Mouse (Mus musculus) intestine, postnatal 0 days (tissue): ENCODE results near the gene Myo9a. TPM values are rescaled to one million over a fixed set of nuclear protein-coding genes. Genes with fewer than 3 reads are reported as not detected.
A peak's percentile ranks its signal among the peaks of the same experiment; 100 is the strongest.

Experiments used
- ATAC-seq: fragments of 200-750 bp; cut with Nextera tagmentation; 2 replicates; pipeline ENCODE4 v1.8.0; 2017; ENCODE audit warnings: mild to moderate bottlenecking, moderate TSS enrichment, moderate library complexity
- H3K27ac ChIP-seq: fragments of 300-500 bp; sonication (generic); 2 replicates; pipeline ENCODE4 v1.5.1; 2014; ENCODE audit warnings: mild to moderate bottlenecking, low read depth, low read length, moderate library complexity
- H3K27me3 ChIP-seq: fragments of 300-500 bp; sonication (generic); replicated peaks from 2 replicates; pipeline ENCODE4 v1.6.1; 2014; ENCODE audit warnings: low read length, mixed read lengths; ENCODE audit not compliant: control insufficient read depth, insufficient read depth
- H3K36me3 ChIP-seq: fragments of 300-500 bp; sonication (generic); 2 replicates; pipeline ENCODE4 v1.6.1; 2014; ENCODE audit warnings: mild to moderate bottlenecking, moderate library complexity; ENCODE audit not compliant: control insufficient read depth, insufficient read depth
- H3K4me1 ChIP-seq: fragments of 300-500 bp; sonication (generic); replicated peaks from 2 replicates; pipeline ENCODE4 v1.6.1; 2014; ENCODE audit warnings: antibody characterized with exemption, low read length, mixed read lengths; ENCODE audit not compliant: control insufficient read depth, insufficient read depth
- H3K4me2 ChIP-seq: fragments of 300-500 bp; sonication (generic); replicated peaks from 2 replicates; pipeline ENCODE4 v1.6.1; 2014; ENCODE audit warnings: low read depth, mild to moderate bottlenecking, moderate library complexity
- H3K4me3 ChIP-seq: fragments of 300-500 bp; sonication (generic); 2 replicates; pipeline ENCODE4 v1.5.1; 2014; ENCODE audit warnings: low read depth, low read length
- H3K9ac ChIP-seq: fragments of 300-500 bp; sonication (generic); 2 replicates; pipeline ENCODE4 v1.6.1; 2014; ENCODE audit warnings: mild to moderate bottlenecking, low read depth, low read length
- H3K9me3 ChIP-seq: fragments of 300-500 bp; sonication (generic); 2 replicates; pipeline ENCODE4 v1.6.1; 2016; ENCODE audit warnings: mixed run types; ENCODE audit not compliant: control insufficient read depth
- CTCF ChIP-seq: sonication (generic); IDR thresholded peaks from 2 replicates; pipeline ENCODE4 v1.5.1; 2016; ENCODE audit warnings: low read depth, mild to moderate bottlenecking, control low read depth, antibody characterized with exemption, moderate library complexity
- WGBS: fragments of 180-500 bp; shearing (Covaris S2); extraction: QIAGEN DNeasy Blood & Tissue Kit; methylation state at CpG from one replicate; pipeline ENCODE4 v1.1.7; 2014; 5-methylcytosine and 5-hydroxymethylcytosine counted together
- polyA plus RNA-seq: library from polyadenylated mRNA; unstranded; fragments of >200 nt; fragmentation: Nextera tagmentation; extraction: Ambion mirVana; gene quantifications from 2 replicates; pipeline ENCODE4 v1.2.1, GENCODE M21; 2015

Gene Myo9a
- 12.2 and 14.4 TPM in 2 replicates for polyA plus RNA-seq

DNA sequence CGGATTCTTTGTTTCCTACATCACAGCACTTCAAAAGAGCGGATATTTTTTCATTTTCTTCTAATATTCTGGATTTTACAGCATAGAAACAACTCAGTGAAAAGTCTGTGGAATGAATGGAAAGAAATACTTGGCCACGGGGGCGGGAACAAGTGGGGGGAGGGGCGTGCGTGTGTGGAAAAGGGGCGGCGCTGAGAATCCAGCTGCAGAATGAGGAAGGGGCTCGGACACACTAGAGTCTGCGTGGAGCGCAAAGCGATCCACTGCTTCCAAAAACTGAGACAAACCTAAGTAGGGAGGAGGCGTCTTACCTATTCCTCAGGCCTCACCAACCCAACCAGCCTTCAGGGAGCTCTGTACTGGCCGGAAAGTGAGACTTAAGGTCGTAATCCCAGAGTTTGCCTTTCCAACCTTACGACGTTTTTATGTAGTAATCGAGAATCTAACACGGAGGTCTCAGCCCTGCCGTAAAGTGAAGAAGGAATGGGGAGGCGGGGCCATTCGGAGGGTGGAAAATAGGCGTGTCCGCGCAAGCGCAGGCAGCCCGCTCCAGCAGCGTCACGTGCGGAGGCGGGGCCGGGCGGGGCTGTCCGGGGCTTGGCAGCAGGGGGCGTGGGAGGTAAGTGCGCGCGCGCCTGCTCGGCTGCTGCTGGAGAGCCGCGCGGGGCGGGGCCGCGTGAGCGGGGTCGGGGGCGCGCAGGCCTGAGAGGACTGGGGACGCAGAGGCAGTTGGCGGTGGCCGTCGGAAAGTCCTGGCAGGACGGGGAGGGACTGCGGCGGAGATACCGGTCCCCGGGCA is at the start of gene Myo9a, which contains the start of gene Senp8:
Myo9a (plus strand) TSS at position 630 of the 799 bp plus-strand sequence.
Senp8 (minus strand) TSS at position 444 of the 799 bp plus-strand sequence.
- no peaks in the 10 kb centered on the region; the same call in 1 of the 2 replicates for H3K36me3 ChIP-seq
- no peaks in the 10 kb centered on the region for H3K27me3 ChIP-seq
- no peaks in the 10 kb centered on the region for H3K9me3 ChIP-seq
- H3K4me3 ChIP-seq: peak within 1 kb of the TSS; percentile 92
- H3K9ac ChIP-seq: peak within 1 kb of the TSS; percentile 80
- peak; percentile 95 for ATAC-seq
- peak within 1 kb of the TSS; percentile 85 for H3K27ac ChIP-seq
- under 1% methylated on average over 59 of the region's 59 CpGs for WGBS
- peak within 1 kb of the TSS; percentile 85 for H3K4me2 ChIP-seq
- TF ChIP-seq CTCF: peak; percentile 55
- H3K4me1 ChIP-seq: 0 out of 2 replicates have a peak, but pooled peaks cover 3% of the 10 kb centered on the region

DNA sequence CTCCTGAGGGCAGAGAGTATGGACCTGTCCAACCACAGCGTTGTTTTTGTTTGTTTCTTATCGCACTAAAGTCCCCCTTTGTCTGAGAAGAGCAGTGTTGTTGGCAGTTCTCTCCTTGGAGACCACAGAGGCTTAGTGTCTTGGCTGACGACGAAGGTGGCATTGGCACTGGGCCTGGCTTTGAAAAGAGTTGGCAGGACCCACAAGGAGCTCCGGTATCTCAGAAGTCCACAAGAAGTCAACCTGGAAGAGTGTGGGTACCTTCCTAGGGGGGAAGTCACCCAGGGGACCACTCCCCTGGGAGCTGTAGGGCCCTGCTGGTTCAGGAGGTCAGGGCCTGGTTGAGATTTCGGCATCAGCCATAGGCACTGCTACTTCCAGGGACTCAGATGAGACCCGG is 49.6 kb upstream of the Myo9a start:
- Histone ChIP-seq H3K4me1 (no peaks in the 10 kb centered on the region), H3K9me3 (no peaks in the 10 kb centered on the region), H3K27ac (no peak overlapping the region), H3K4me2 (no peak overlapping the region), H3K9ac (no peak overlapping the region), H3K4me3 (no peak overlapping the region), H3K36me3 (no peaks in the 10 kb centered on the region), H3K27me3 (no peaks in the 10 kb centered on the region)
- no peak for ATAC-seq
- WGBS: 87% methylated on average over 7 of the region's 7 CpGs
- no peak for TF ChIP-seq CTCF

DNA sequence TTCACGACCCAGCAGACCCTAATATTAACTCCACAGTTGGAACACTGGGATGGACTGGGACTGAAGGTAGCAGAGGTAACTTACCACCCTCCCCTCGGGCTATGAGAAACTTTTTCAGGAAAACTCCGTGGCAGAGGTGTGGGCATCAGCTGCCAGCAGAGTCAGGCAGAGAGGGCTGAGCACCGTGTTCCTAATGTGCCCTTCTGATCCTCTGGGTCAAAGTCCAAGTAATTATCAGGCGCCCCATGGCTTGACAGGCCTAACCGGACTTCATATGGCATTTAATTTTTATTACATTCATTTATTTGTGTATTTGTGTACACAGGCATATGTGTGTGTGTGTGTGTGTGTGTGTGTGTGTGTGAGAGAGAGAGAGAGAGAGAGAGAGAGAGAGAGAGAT is 47.6 kb upstream of the Myo9a start:
- peak; percentile 62 for ATAC-seq
- H3K4me1 ChIP-seq: no peaks in the 10 kb centered on the region
- no peaks in the 10 kb centered on the region for H3K36me3 ChIP-seq
- H3K27ac ChIP-seq: no peak overlapping the region
- no peak for TF ChIP-seq CTCF
- 35% methylated on average over 6 of the region's 6 CpGs for WGBS
- H3K4me2 ChIP-seq: no peak overlapping the region
- H3K9ac ChIP-seq: no peak overlapping the region
- H3K27me3 ChIP-seq: no peaks in the 10 kb centered on the region
- H3K4me3 ChIP-seq: no peak overlapping the region
- H3K9me3 ChIP-seq: no peaks in the 10 kb centered on the region

- ATAC-seq: 0 out of 2 replicates have a peak, but pooled peaks have one; percentile 46
These were observed 43.6 kb upstream of the Myo9a start for GRCm38 (mm10) chr9:59706850-59707825.

GRCm38 (mm10) chr9:59709225-59709624 is 41.5 kb upstream of the Myo9a start:
- H3K9me3 ChIP-seq: no peaks in the 10 kb centered on the region
- no peak for TF ChIP-seq CTCF
- H3K27ac ChIP-seq: no peak overlapping the region
- no peak overlapping the region for H3K9ac ChIP-seq
- H3K4me1 ChIP-seq: no peaks in the 10 kb centered on the region
- no peaks in the 10 kb centered on the region for H3K27me3 ChIP-seq
- H3K36me3 ChIP-seq: no peaks in the 10 kb centered on the region
- ATAC-seq: no peak
- H3K4me2 ChIP-seq: no peak overlapping the region
- no peak overlapping the region for H3K4me3 ChIP-seq
- 85% methylated on average over 3 of the region's 3 CpGs for WGBS

More at GRCm38 (mm10) chr9:59706850-59707825, 43.6 kb upstream of the Myo9a start:
- TF ChIP-seq CTCF: no peak
- no peak overlapping the region for H3K4me3 ChIP-seq
- H3K4me1 ChIP-seq: no peaks in the 10 kb centered on the region
- H3K9ac ChIP-seq: no peak overlapping the region
- no peak overlapping the region for H3K27ac ChIP-seq
- no peaks in the 10 kb centered on the region for H3K9me3 ChIP-seq
- no peaks in the 10 kb centered on the region for H3K27me3 ChIP-seq
- H3K4me2 ChIP-seq: no peak overlapping the region
- H3K36me3 ChIP-seq: no peaks in the 10 kb centered on the region
- WGBS: 26% methylated on average over 10 of the region's 10 CpGs
